Mouse (Mus musculus): ENCODE measurements around the gene Lztr1. TPM values are rescaled to one million over a fixed set of nuclear protein-coding genes. Genes with fewer than 3 reads are reported as not detected.
A peak's percentile ranks its signal among the peaks of the same experiment; 100 is the strongest.

Gene Lztr1
- 10 to 100 TPM; 17.1 to 18.9 TPM for total RNA-seq (2021)
- long read RNA-seq, experiment 1, transcript Lztr1-201 (21 exons, 3,394 nt): major isoform, 34 of 45 reads
- long read RNA-seq, experiment 1, partial matches to known transcripts: 4 of 45 reads
- long read RNA-seq, experiment 1, other reads (novel, unspliced or antisense): 7 of 45 reads
- long read RNA-seq, experiment 2, transcript Lztr1-201 (21 exons, 3,394 nt): major isoform, 32 of 45 reads
- long read RNA-seq, experiment 2, partial matches to known transcripts: 4 of 45 reads
- long read RNA-seq, experiment 2, other reads (novel, unspliced or antisense): 8 of 45 reads

DNA sequence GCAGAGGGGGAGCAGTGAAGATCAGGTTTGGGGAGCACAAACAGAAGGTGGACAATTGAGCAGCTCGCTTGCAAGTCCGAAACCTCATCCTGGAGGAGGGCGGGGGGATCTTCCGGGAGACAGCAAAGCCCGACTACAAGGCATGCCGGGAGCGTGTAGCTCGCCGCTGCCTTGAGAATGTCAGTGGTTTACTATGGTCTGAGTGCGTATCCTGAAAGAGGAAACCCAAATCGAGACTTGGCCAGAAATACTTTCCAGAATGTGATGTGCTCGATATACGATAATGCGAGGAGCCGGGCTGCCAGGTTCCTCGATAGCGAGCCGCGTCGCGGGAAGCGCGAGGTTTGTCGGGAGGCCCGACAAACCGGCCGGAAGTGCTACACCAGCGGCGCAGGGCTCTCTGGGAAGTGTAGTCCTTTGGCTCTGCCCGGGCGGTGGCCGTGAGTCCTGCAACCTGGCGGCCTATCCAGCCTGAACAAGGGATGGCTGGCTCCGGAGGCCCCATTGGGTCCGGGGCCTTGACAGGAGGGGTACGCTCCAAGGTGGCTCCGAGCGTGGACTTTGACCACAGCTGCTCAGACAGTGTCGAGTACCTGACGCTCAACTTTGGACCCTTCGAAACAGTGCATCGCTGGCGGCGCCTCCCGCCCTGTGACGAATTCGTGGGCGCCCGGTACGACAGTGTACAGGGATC lies at the start of gene Lztr1:
Lztr1 (plus strand) TSS at position 143 of the 694 bp plus-strand sequence.
- DNase-seq (ENCODE audit: low spot score): peak; percentile 88

DNA sequence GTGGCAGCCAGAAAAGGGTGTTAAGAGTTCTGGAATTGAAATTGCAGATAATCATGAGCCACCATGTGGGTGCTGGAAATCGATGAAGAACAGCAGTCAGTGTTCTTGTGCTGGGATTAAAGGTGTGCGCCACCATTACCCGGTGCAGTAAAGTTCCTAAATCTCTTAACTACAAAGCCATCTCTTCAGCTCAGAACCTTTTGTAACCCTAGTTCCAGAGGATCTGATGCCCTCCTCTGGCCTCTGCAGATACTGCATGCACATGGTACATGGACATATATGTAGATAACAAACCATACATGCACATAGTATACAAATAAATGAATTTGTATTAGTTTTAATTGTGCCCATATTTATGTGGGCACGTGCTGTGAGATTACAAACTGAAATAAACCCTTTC lies 48.2 kb upstream of the Lztr1 start:
- no peak for DNase-seq (ENCODE audit: low spot score)

DNA sequence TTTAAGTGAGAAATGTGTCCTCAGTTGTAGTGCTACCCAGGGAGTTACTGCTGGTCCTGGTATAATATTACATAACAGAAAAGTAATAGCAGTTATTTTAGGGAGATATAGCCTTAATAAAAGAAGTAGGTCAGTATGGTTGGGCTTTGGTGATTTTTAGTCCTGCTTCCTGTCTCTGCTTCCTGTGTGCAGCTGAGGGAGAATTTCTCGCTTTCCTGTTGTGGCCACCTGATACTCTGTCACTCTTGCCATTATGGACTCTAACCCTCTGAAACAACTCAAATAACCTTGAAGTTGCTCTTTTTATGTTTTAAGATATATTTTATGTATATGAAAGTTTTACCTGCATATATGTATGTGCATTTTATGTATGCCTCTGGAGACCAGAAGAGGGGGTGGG lies 46.9 kb upstream of the Lztr1 start:
- DNase-seq (ENCODE audit: low spot score): no peak

DNA sequence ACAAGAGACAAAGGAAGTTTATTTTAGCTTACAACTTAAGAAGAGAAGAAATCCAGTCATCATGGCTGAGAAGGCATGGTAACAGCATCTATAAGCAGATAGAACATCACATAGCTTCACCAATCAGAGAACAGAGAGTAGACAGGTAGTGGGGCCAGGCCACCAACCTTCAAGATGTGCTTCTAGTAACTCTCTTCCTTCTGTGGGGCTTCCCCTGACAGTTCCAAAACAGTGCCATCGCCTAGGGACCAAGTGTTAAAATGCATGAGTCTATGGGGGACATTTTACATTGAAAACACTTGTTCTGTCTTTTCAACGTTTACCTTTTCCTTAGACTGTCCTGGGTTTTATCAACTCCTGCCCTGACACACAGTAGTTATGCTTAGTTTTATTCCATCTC lies 45.3 kb upstream of the Lztr1 start:
- DNase-seq (ENCODE audit: low spot score): no peak

DNA sequence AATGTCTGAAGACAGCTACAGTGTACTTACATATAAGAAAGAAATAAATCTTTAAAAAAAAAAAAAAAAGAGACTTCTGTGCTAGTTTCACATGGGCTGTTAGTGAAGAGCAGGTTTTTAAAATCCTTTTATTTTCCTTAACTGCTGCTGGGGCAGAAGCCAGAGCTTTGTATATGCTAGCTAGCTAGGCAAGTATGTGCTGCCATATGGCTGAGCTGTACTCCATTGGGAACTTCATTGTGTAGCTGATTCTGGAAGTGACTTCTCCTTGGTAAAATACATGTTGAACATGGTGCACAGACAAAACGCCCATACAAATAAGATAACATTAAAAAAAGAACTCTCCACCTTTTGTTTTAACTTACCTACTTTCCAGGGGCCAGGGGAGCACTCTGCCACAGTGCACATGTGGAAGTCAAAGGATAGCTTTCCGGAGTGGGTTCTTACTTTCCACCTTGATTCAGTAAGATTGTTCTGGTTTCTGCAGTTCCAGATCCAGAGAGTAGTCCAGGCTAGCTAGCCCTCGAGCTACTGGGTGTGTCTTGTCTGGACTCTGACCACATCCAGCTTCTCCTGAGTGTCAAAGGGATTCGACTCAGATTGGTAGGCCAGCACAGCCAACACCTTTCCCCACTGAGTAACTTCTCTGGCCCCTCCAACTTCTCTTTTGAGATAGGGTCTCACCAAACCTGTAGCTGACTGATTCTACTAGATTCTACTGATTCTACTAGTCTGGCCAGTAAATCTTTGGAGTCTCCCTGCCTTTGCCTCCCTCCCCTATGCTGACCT lies 41.4 kb upstream of the Lztr1 start:
- no peak for DNase-seq (ENCODE audit: low spot score)

DNA sequence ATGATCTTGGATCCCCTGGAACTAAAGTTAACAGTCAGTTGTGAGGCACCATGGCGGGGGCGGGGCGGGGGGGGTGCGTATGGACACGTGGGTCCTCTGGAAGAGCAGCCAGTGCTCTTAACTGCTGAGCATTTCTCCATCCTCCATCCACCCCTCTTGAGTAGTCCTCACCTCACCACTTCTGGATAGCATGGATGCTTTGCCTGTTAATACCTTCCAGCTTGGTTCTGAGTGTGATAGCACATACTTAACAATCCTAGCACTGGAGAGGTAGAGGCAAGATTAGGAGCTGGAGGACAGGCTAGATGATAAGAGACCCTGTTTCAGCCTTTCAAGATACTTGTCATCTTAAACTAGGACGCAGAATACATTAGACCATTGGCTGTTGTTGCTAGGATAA lies 36.0 kb upstream of the Lztr1 start:
- DNase-seq (ENCODE audit: low spot score): no peak

DNA sequence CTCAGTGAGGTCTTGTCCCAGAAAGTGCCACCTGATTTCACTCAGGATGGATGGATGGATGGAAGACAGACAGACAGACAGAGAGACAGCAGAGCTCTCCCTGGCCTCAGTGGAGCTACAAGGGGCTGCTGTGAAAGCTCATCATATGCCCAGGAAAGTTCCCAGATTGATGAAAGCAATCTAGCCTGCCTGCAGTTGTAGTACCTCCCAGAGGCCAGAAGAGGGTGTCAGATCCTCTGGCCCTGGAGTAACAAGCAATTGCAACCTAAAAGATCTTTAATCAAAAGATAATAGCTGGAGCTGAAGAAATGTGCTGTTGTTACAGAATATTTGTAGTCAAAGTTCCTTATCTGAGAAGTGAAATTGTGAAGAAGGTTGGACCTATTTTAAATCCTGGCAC lies 34.4 kb upstream of the Lztr1 start:
- DNase-seq (ENCODE audit: low spot score): no peak

DNA sequence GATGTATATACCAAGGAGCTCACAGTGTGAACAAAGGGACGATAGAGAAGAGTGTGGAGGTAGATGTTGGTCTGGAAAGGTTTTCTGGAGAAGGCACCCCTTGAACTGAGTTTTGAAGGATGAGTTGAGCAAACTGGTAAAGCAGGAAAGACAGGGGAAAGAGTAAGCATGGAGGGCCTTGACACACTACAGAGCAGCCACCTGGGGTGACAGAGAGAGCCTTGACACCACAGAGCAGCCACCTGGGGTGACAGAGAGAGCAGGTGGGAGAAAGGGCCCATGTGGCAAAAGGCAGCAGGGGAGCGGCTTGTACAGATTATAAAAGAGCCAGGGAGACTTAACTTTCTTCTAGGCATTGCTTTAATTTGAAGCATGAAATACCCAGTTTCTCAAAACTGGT lies 33.7 kb upstream of the Lztr1 start:
- no peak for DNase-seq (ENCODE audit: low spot score)

DNA sequence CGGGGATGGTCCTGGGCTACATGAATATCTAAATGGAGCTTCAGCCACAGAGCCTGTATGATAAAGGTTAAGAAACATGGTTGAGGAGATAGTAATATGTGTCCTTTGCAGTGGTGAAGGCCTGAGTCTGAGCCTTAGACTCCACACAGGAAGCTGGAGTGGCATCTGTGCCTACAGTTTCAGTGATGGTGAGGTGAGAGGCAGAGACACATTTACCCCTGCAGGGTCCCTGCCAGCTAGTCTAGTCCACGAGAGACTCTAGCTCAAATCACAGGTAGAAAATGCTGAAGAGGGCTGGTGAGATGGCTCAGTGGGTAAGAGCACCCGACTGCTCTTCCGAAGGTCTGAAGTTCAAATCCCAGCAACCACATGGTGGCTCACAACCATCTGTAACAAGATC lies 33.2 kb upstream of the Lztr1 start:
- DNase-seq (ENCODE audit: low spot score): no peak

DNA sequence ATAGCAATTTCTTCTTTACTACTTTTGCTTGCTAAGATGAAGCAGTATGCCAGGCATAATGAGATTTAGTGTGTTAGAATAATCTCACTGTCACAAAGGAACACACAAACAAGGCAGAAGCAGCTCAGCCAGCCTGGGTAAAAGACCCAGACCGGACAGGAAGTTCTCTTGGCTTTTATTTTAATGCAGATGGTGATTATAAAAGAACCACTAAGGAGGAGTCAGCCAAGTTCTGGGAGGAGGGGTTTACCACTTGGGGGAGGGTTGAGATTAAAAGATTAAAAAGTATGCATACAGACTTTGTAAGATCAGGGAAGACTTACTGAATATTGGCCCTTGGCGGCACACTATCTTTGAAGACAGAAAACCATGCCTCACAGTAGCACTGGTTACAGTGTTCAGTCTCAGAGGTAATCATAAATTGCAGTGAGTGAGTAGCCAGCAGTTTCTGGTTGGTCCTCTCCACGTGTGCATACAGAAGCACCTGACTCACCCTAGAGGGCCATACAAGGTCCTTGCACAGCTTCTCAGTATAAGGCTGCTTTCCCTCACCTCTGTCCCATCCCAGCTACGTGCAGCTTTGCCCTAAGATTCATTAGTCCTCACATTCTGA lies 30.1 kb upstream of the Lztr1 start:
- DNase-seq (ENCODE audit: low spot score): no peak

DNA sequence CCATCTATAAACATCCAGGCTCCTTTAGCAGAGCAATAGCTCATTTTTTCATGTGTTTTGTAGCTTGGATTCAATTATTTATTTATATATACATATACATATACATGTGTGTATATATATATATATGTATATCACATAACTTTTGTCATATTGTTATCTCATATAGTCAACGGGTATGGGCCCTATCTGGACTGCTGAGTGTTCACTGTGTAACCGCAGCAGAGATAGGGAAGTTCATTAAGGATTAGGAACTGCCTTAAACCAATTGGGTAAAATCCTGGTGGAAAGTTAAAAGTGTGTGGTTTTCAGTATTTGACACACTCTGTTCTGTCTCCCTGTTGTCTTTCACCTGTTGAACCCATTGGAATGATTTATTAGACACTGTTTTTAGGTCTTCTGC lies 27.0 kb upstream of the Lztr1 start:
- no peak for DNase-seq (ENCODE audit: low spot score)

DNA sequence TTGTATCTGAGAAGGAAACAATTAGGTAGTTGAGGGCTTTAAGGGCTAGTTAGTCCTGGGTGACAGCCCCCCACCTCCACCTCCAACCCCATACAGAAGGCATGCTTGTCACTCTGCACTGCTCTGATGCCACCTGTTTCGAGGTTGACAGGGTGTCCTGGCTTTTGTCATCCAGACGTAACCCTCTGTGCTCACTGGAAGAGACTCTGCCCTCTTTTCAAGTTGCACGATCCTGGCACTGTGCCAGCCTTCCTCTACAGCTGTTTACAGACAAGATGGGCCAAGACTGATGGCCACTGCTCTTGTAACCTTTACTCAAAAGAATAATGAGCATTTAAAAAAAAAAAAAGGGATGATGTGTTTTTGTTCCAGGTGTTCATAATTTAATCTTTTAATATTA lies 22.0 kb upstream of the Lztr1 start:
- no peak for DNase-seq (ENCODE audit: low spot score)

DNA sequence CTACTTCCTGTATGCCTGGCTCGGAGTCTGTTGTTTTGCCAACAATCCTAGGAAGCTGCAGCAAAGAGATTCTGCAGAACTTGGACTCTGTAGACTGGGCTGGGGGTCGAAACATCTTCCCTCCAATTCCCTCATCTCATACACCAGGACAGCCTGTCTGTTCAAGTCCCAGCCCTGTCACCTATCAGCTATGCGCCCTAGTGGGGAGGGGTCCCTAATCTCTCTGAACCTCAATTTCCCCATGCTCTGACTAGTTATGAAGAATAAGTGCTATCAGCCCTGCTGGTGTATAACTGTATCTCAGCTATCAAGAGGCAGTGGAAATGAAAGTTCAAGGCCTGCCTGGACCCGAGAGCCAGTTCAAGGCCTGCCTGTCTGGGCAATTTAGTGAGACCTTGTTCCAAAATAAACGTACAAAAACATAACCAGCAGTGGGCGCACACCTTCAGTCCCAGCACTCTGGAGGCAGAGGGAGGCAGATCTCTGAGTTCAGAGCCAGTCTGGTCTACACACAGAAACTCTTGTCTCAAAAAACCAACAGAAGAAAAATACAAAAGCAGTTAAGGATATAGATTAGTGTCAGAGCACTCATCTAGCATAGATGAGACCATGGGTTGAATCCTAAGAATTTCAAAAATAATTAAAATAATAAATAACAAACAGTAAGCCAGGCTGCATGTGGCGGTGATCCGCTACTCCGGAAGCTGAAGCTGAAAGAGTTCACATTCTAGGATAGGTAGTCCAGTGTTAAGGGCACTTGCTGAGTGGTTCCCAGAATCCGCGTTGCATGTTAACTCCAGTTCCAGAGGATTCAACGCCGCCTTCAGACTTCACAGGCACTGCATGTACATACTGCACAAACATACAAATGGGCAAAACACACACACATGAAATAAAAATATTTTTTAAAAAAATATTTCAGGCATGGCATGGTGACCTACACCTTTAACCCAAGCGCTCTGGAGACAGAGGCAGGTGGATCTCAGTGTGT lies 19.7 kb upstream of the Lztr1 start:
- DNase-seq (ENCODE audit: low spot score): no peak

DNA sequence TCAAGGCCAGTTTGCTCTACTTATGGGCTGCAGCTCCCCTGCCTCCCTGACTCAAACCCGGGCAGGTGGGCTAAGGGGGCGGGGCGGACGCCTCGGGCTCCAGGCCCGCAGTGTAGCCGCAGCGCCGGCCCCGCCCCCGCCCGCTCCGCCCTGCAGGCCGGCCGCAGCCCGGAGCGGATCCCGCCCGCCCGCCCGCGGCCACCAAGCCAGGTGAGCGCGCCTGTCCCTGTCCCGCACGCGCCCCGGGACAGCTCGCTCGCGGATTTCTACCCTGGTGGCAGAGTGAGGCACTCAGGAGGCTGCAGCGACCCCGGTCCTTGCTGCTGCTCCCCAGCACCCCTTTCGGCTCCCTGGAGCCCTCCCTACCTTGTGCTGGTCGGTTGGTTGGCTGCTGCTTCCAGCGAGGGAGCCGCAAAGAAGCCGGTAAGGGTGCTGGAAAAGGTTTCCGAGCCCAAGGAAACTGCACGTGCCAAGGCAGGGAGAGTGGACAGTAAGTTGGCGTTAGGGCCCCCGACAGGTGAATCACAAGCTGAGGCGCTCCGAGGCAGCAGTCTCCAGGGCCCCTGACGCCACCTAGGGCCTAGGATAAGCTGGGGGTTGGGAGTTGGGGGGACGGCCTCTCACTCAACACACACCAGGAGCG lies 18.9 kb upstream of the Lztr1 start, which contains the start of gene Aifm3:
Aifm3 (plus strand) TSS at position 143 of the 643 bp plus-strand sequence.
- no peak for DNase-seq (ENCODE audit: low spot score)

DNA sequence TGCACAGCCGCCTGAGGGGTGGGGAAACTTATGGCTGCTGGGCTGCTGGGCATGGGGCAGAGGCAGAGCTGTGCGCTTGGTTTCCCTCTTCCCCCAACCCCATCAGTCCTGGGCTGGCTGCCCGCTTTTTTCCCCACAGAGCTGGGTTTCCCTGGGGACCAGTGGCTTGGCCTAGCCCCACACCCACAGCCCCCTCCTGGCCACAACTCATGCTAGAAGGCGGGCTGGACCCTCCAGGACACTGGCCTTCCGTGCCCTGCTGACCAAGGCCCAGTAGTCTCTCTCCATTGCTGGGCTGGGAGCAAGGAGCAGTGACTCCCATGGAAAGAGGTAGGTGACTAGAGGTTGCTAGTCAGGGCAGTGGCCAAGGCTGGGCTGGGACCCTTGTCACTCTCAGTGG lies 17.3 kb upstream of the Lztr1 start:
- DNase-seq (ENCODE audit: low spot score): no peak

DNA sequence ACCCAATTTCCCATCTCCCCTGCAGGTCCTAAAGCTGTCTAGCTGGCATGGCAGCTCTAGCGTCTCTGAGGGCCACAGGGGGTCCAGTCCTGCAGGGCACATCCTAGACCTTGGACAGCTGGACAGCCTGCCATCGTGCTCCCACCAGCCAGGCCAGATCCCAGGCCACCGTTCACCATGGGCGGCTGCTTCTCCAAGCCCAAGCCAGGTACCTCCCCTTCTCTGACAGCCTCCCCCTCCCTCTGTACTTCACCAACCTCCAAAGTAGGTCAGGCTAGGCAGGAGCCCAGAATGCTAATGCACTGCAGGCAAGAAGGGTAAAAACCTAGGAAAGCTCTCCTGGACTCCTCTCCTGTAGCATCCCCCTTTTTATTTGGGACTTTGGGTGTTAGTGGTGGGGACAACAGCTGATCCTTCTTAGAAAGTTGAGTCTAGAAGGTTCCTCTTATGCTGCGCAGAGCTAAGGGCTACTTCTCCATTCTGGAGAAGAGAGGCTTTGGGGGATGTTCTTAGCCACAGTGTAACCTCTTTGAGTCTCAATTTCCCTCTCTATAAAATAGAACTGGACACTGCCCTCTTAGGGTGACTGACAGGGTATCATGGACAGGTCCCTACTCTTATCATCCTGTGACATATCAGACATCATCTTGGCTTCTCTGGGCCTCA lies 16.5 kb upstream of the Lztr1 start:
- DNase-seq (ENCODE audit: low spot score): no peak

DNA sequence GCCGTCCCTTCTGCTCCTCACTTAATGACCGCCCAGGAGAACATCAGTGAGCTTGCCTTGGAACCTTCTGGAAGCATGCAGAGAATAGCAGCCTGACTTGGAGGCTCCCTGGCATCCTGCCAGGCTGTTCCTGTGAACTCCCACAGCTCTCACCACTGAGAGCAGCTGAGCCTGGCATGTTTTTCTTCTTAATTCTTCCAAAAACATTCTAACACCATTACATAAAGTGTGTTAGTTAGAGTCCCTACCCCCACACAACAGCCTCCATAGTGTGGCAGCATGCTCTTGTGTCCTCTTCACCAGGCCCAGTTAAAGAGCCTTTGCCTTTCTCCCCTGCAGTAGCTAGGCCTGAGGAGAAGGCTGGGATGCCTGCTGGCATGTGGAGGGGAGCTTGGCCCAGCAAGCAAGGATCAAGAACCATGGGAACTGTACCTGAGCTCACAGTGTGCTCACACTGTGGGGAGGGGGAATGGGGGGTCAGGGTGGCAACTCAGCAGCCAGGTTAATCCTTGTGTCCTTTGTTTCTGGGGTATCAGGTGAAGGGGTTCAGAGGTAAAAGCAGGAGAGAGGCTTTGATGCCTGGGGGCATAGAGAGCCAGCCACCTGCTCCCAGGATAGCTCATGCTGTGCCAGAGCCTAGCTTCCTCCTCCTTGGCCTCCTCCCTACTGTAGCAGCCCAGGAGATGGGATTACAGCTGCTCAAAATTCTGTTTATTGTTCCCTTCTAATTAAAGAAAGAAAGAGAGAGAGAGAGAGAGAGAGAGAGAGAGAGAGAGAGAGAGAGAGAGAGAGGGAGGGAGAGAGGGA lies 11.8 kb upstream of the Lztr1 start:
- DNase-seq (ENCODE audit: low spot score): peak; percentile 21

DNA sequence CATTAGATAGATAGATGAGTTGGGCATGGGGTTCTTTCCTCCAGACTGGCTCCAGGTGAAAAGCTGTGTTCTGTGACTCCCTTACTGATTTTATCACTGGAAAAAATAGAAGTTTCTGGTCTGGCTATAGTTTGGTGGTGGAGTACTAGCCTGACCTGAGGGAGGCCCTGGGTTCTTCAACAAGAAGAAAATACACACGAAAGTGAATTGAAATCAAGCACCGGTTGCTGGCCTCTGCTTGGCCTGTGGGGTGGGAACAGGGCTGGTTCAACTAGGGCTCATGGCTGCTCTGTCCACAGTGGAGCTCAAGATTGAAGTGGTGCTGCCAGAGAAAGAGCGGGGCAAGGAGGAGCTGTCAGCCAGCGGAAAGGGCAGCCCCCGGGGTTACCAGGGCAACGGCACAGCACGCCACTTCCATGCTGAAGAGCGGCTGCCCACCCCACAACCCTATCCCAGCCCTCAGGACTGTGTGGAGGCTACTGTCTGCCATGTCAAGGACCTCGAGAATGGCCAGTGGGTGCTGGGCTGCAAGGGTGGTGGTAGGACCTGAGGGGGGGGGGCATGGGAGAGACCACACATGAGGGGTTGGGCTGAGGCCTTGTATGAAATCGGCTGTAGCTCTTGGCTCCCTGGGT lies 9.1 kb upstream of the Lztr1 start:
- DNase-seq (ENCODE audit: low spot score): no peak

All from gastrocnemius, adult 18-20 months (tissue).